Mouse (Mus musculus): ENCODE results near the gene Zfp934.
A peak's percentile ranks its signal among the peaks of the same experiment; 100 is the strongest.
"Not testable (repeated sequence)": the region's sequence is repeated elsewhere in the genome, so short reads cannot be mapped to it uniquely, and the experiment has no call there.

Zfp934 gene

DNA sequence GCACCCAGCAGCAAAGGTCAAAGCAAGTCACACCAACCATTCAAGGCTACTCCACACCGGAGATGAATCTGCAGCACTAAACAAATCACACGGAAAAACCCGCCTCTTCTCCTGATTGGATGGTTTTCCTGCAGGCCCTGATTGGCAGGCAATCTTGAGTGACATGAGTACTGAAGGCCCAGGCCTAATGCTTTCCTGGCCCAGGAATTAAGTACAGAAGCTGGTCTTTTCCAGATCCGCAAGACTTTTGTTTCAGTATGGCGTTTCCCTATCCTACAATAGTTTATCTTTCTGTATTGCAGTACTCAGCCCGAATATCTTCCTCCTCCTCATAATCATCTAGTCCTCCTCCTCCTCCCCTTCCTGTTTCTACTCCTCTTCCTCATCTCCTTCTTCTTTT is at the start of gene Zfp934:
TSS of gene Zfp934 (minus strand) at position 101 of the 400 bp plus-strand sequence.
- DNase-seq = not testable (repeated sequence)

- DNase-seq = not testable (repeated sequence)
These were observed 46.5 kb upstream of the Zfp934 start for GRCm38 (mm10) chr13:62617449-62617848.

GRCm38 (mm10) chr13:62561696-62562095 is 9.3 kb downstream of the Zfp934 start:
- DNase-seq = not testable (repeated sequence)

GRCm38 (mm10) chr13:62558189-62559110 is 12.5 kb downstream of the Zfp934 start, which contains the start of gene Zfp935:
Zfp935 (minus strand) TSS chr13:62558511.
- DNase-seq = peak; percentile 39

- not testable (repeated sequence) for DNase-seq
These were observed 40.9 kb downstream of the Zfp934 start for GRCm38 (mm10) chr13:62530129-62530528.

DNA sequence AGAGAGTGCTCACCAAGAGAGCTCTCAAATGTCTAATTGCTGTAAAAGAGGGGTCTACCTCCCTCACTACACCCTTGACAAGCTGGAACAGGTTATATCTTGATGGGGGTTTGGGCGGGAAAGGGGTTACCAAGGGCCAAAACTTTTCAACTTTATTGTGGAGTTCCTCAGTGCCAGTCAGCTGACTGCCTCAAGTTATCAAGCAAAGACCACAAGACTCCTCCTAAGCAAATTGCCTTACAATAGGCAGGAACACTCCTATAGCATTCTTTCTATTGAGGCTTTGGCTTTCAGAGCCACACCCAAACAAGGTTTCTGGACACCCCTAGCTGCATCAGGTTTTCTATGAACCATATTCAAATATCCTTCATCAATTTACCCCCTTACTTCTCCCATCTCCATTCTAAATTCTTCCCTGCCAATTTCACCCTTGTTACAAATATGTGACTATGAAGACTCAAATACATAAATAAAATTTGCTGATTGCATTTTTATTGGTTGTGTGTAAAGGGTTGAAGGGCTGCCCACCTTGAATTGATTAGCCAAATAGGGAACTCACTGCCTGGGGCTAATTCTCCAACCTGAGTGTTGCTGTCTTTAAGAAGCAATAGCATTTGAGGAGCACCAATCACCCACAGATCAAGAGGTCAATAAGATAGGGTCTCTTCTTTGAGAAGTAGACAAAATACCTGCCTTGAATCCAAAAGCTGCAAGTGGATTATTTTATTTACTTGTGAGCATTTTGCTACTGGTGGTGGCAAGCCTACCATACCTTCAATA is 60.2 kb downstream of the Zfp934 start:
- DNase-seq = not testable (repeated sequence)

DNA sequence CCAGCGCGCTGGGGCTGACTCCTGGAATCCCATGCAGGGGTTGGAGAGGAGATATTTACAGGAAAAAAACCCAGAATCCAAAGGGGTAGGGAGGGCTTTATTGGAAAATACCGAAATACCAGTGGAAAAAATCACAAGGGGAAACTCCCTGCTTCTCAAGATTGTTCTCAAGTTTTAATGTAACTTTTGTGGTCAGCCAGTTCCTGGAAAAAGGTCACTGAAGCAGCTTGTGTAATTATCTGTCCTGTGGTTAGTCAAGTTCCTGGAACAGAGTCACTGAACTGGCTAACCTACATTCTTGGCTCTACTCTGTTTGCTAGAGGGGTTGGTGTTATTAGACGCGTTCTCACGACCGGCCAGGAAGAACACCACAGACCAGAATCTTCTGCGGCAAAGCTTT is 98.3 kb downstream of the Zfp934 start:
- DNase-seq = not testable (repeated sequence)

- not testable (repeated sequence) for DNase-seq
These were observed 101.1 kb downstream of the Zfp934 start for GRCm38 (mm10) chr13:62469947-62470346.

GRCm38 (mm10) chr13:62466424-62467334 is 104.3 kb downstream of the Zfp934 start, which contains the start of gene Gm49359:
Gm49359 (minus strand) TSS chr13:62466832.
- peak; percentile 82 for DNase-seq

All from right cerebral cortex, postnatal 14 days (tissue).